In genomic region chr9:51292674-51293073, GRCm38 (mm10) we compare ENCODE assay signal across 7 mouse cellular contexts. TPM values are rescaled to one million over a fixed set of nuclear protein-coding genes. Genes with fewer than 3 reads are reported as not detected.
DNase-seq lines count a peak whose midpoint lies in the region; ATAC-seq and TF ChIP-seq lines count a peak whose summit lies in the region.

No protein-coding gene starts in this region.

- TF ChIP-seq POLR2A in small intestine, adult 2 months (IDR thresholded peaks at IDR 0.05; ENCODE audit: low read depth, low read length), result no peak

- whole genome bisulfite sequencing in midbrain, embryonic 11.5 days, result 38% methylated on average over 4 of the region's 4 CpGs
- WGBS in small intestine, adult 2 months, result 26% methylated on average over 4 of the region's 4 CpGs

- no peaks in the 10 kb centered on the region for H3K4me1 ChIP-seq in midbrain, embryonic 11.5 days (ENCODE audit: control insufficient read depth, insufficient read depth, low read length)
- peaks cover 8% of the 10 kb centered on the region for H3K4me1 ChIP-seq in small intestine, adult 2 months (ENCODE audit: control insufficient read depth, insufficient read depth, insufficient read length, low read length)

- ATAC-seq in inflammation-experienced regulatory T-cells, adult 6 months, result peak; percentile 56
- peak; percentile 48; the same call in 1 of the 2 replicates for ATAC-seq in midbrain, embryonic 11.5 days (ENCODE audit: low FRiP score)

- peak; percentile 83 for DNase-seq in ZHBTc4 (ENCODE audit: low read depth, low spot score)
- peak; percentile 59 for DNase-seq in cerebellum, adult 9-11 months
- peak; percentile 46 to 75 for DNase-seq in frontal cortex, postnatal 10 days (ENCODE audit: low spot score in 2 of 2)
- DNase-seq in left cerebral cortex, adult 2 months (ENCODE audit: extremely low spot score in 1 of 2, low spot score in 2 of 2), result peak; percentile 74
- peak; percentile 97 for DNase-seq in midbrain, embryonic 11.5 days (ENCODE audit: low spot score, missing footprints)

- H3K27ac ChIP-seq in left cerebral cortex, adult 2 months, result no peak overlapping the region
- H3K27ac ChIP-seq in midbrain, embryonic 11.5 days (ENCODE audit: low read depth, low read length), result no peak overlapping the region
- no peak overlapping the region for H3K27ac ChIP-seq in small intestine, adult 2 months (ENCODE audit: insufficient read depth, low read depth, low read length)

- H3K36me3 ChIP-seq in midbrain, embryonic 11.5 days (ENCODE audit: control insufficient read depth, insufficient read depth, low read length), result no peaks in the 10 kb centered on the region
- no peaks in the 10 kb centered on the region for H3K36me3 ChIP-seq in small intestine, adult 2 months (ENCODE audit: control insufficient read depth, insufficient read depth, low read length)

- H3K27me3 ChIP-seq in midbrain, embryonic 11.5 days (ENCODE audit: control insufficient read depth, insufficient read depth, low read length), result no peaks in the 10 kb centered on the region
- H3K27me3 ChIP-seq in small intestine, adult 2 months (ENCODE audit: control insufficient read depth, insufficient read depth, low read length), result no peaks in the 10 kb centered on the region

- intact Hi-C loops in left cerebral cortex, adult 2 months (cut with DNase I), result loop anchor here (1.0 to 5.0 kb wide), 2 partner anchors 110 to 131 kb away; no protein-coding TSS in a partner anchor

- no peak overlapping the region for H3K4me3 ChIP-seq in left cerebral cortex, adult 2 months
- no peak overlapping the region for H3K4me3 ChIP-seq in midbrain, embryonic 11.5 days (ENCODE audit: low read depth, low read length)
- H3K4me3 ChIP-seq in small intestine, adult 2 months (ENCODE audit: low read depth, low read length), result no peak overlapping the region

- H3K9me3 ChIP-seq in midbrain, embryonic 11.5 days (ENCODE audit: control insufficient read depth, low read length), result no peaks in the 10 kb centered on the region

- H3K9ac ChIP-seq in midbrain, embryonic 11.5 days (ENCODE audit: low read length), result no peak overlapping the region

- peak; percentile 88 for TF ChIP-seq CTCF in left cerebral cortex, adult 2 months (IDR thresholded peaks at IDR 0.05)
- TF ChIP-seq CTCF in small intestine, adult 2 months (IDR thresholded peaks at IDR 0.05; ENCODE audit: extremely low read depth, insufficient read length, insufficient replicate concordance, low read depth, low read length), result peak; percentile 64; the same call in 1 of the 2 replicates

- no peak overlapping the region for H3K4me2 ChIP-seq in midbrain, embryonic 11.5 days

RNA-seq across cellular contexts. Expression of gene Colca2, which starts 14.3 kb away (rescaled TPM):
- 1 to 10 TPM in 2 of 3 experiments, not detected in 1; 1.1 to 1.7 TPM for polyA plus RNA-seq in inflammation-experienced regulatory T-cells, adult 6 months (2017; shearing (Covaris generic))
- total RNA-seq in left cerebral cortex, adult 2 months (2021), result 1 to 10 TPM; 1.0 to 1.4 TPM
- polyA plus RNA-seq in midbrain, embryonic 11.5 days (2014; fragmentation: Nextera tagmentation; extraction: Ambion mirVana), result 1.1 and 1.6 TPM in 2 replicates
- 3.1 and 6.0 TPM in 2 replicates for polyA plus RNA-seq in small intestine, adult 2 months (2012; rRNA removed)

RNA-seq across cellular contexts. Expression of gene 1810046K07Rik, which starts 36.0 kb away (rescaled TPM):
- under 1 TPM in 1 of 3 experiments, not detected in 2; 0.26 TPM for polyA plus RNA-seq in inflammation-experienced regulatory T-cells, adult 6 months (2017; shearing (Covaris generic))
- not detected for total RNA-seq in left cerebral cortex, adult 2 months (2021)
- not detected in 2 replicates for polyA plus RNA-seq in midbrain, embryonic 11.5 days (2014; fragmentation: Nextera tagmentation; extraction: Ambion mirVana)
- 7.2 and 50.7 TPM in 2 replicates for polyA plus RNA-seq in small intestine, adult 2 months (2012; rRNA removed)
